Mouse (Mus musculus): ENCODE results near the gene Cnnm4.

Gene Cnnm4

DNA sequence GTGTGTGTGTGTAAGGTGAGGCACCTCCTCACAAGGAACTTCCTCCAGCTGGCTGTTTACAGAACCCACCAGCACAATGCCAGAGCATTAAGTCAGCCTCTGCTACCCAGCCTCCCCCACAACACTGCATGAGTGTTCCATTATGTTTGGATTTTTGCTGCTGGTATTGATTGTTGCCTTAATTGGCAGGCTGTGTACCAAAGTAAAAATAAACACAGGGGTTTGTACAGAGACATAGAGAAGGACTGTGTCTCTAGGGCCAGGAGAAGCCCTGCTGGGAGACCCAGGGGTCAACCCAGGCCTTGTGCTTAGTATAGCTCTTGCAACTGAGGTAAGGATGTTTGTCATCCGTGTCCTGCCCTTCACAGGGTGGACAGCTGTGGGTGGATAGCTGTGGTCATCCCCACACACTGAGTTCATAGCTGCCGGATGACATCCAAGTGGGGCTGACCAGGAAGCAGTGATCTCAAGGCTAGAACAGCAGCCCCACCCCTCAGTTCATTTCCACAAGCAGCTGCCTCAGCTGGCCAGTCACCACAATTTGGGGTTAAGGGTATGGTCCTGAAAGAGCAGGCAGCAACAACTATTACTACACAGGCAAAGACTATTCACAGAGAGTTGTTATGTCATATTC, 1.5 kb upstream of the Cnnm4 start:
- in situ Hi-C loops (cut with MboI; ENCODE audit: unreplicated experiment in 2 of 2), result loop anchor here (5.0 to 10.0 kb wide), 3 partner anchors 103 to 405 kb away; partner anchors contain the start of genes Kansl3 (in 2 of the 2) and Hs6st1 (in 1 of the 2)

DNA sequence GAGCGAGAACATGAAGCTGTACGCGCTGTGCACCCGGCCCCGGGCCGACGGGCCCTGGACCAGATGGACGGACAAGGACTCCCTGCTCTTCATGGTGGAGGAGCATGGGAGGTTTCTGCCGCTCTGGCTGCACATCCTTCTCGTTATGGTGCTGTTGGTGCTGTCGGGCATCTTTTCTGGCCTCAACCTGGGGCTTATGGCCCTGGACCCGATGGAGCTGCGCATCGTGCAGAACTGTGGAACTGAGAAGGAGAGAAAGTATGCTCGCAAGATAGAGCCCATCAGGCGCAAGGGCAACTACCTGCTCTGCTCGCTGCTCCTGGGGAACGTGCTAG, 653 bp downstream of the Cnnm4 start:
- in situ Hi-C loops (cut with MboI; ENCODE audit: unreplicated experiment in 2 of 2), result loop anchor here (5.0 to 10.0 kb wide), 3 partner anchors 105 to 407 kb away; partner anchors contain the start of genes Kansl3 (in 2 of the 2) and Hs6st1 (in 1 of the 2)

DNA sequence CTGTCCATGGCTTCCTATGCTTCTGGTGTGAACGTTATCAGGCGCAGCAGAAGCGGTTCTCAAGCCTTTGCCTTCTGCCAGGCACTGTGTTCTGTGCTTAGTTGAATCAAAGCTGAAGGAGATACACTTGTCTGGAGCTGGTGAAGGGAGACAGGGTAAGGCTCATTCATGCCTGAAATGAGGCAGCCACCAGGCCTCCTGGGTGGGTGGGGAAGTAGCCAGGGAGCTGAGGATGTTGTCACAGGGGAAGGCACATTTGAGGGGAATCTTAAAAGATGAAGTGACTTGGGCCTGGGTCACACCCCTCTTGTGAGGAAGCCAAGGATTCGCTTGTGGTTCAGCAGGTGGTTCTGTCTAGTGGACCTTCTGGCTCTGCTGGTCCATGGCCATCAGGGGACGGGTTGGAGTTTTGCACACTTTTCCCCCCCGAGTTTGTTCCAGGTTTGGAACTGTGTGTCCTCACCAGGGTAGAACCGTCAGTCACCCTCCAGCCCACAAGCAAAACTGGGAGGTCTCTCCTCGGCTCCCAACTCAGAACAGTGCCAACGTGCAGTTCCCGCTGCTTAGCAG, 1.9 kb downstream of the Cnnm4 start:
- in situ Hi-C loops (cut with MboI; ENCODE audit: unreplicated experiment in 2 of 2), result loop anchor here (5.0 to 10.0 kb wide), 3 partner anchors 106 to 408 kb away; partner anchors contain the start of genes Kansl3 (in 2 of the 2) and Hs6st1 (in 1 of the 2)

DNA sequence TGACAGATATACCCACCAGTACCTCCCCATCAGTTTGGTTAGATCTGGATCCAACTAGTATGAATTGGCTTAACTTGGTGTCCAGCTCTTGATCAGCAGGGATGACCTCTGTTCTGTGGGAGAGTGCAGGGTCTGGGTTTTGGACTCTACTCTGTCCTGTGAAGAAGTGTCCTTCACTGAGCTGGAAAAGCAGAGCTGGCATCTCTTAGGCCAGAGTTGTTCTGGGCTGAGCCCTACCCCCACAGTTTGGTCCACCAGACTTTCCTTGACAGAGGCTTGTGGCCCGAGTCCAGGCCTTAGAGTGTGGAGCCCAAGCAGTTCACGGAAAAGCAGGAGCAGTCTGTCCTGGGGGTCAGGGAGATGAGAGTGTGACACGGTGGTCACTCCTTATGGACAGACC, 3.2 kb downstream of the Cnnm4 start:
- in situ Hi-C loops (cut with MboI; ENCODE audit: unreplicated experiment in 2 of 2), result loop anchor here (5.0 to 25.0 kb wide), 4 partner anchors 107 to 1612 kb away; partner anchors contain the start of genes Kansl3 (in 2 of the 2) and Hs6st1 (in 1 of the 2)

DNA sequence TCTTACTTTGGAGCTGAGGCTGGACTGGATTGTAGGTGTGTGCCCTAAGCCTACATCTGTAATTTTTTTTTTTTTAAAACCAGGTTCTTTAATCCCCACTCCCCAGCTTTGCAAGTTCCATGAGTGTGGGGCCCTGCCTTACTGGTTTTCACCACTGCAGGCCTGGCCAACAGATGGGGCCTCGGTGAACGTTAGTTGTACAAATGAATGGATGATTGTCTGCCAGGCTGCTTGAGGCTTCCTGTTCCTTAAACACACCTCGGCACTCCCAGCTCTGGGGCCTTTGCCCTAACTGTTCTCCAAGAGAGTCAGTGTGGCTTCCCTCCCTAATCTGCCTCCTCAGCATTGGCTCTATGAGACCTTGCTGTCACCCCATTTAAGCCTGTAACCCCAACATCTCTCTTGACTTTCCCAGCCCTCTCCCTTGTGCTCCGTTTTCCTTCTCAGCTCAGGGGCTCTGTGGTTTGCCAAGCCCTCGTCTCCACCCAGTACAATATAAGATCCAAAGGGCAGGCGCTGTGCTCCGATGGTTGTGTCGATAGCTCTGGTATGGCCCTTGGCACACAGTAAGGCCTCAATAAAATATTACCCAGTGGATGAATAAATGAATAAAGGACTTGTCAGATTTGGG, 4.2 kb downstream of the Cnnm4 start:
- in situ Hi-C loops (cut with MboI; ENCODE audit: unreplicated experiment in 2 of 2), result loop anchor here in 1 of 2 experiments (10.0 to 25.0 kb wide), 3 partner anchors 111 to 1613 kb away; partner anchors contain the start of genes Hs6st1 and Kansl3

DNA sequence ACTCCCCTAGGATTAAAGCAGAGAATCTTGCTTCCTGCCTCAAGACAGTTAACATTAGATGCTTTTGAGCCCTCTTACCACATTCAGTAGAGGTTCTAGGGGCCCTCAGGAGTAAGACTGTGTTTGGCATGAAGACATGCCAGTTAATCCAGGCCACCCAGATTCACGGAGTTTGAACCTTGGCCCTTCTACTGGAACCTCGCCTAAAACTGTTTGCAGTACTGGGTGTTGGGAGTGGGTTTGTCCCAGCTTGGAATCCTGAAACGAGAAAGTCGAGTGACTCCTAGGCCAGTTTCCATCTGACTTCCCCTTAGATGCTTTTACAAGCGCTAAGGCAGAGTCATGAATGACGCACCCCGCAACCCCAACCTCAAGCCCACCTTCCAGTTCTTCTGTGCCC, 5.0 kb downstream of the Cnnm4 start:
- in situ Hi-C loops (cut with MboI; ENCODE audit: unreplicated experiment in 2 of 2), result loop anchor here in 1 of 2 experiments (10.0 to 25.0 kb wide), 3 partner anchors 112 to 1614 kb away; partner anchors contain the start of genes Hs6st1 and Kansl3

DNA sequence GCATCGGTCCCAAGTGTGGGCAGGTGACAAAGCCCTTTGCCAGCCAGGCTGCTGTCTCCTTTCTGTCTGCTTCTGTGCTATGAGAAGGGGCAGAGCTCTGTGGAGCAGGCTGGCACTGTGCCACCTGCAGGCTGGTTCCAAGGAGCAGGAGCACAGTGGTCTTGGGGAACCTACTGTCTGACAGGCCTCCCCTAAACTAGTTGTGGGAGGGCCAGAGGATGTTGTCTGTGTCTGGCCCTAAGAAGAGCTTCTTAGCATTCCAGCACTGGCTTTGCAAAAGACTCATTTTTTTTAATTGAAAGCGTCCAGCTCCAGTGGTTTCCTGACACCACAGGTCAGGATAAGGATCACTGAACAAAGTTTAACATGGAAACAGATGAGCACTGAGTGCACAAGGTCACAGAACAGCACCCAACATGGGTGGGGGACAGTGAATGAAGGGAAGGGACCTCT, 6.9 kb downstream of the Cnnm4 start:
- in situ Hi-C loops (cut with MboI; ENCODE audit: unreplicated experiment in 2 of 2), result loop anchor here in 1 of 2 experiments (10.0 to 25.0 kb wide), 3 partner anchors 114 to 1616 kb away; partner anchors contain the start of genes Hs6st1 and Kansl3

DNA sequence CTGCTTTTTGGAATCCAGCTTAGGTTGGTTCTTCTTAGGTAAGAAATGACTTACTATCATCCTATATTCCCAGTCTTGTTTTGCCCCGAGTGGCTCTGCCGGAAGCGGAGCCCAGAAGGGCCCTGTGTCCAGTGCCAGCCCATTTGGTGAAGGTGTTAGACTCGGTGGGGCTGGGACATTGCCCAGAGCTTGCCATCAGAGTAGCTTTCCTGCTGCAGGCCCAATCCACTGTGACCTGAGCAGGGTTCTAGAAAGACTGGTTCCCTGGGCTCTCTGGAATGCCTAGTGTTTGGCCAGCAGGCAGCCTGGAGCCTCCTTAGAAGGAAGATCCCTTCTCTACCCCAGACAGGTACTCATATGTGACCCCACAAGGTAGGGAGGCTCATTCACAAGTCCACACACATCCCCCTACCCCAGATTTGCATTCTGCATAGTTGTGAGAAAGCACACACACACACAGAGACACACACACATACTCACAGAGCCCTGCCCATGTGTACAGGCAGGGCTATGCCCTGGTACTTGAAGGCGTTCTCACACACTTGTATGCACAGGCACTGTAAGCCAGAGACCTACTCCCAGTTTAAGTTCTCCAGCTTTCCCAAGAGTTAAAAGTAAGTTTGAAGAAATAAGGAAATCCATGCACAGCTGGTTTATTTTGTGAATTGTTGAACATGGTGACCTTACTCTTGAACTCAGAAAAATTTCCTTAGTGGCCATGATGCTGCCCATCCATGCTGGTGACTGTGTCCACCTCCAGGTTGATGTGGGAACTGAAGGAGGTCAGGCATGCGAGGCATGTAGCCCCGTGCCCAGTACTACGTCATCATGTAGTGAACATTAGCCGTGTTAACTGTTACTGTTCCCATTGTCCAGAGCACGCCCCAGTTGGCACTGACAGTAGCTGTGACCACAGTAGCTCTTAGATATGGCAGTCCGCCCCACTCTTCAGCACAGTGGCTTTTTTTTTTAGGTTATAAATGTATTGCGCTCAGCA, 8.8 kb downstream of the Cnnm4 start:
- in situ Hi-C loops (cut with MboI; ENCODE audit: unreplicated experiment in 2 of 2), result loop anchor here in 1 of 2 experiments (10.0 to 25.0 kb wide), 3 partner anchors 115 to 1618 kb away; partner anchors contain the start of genes Hs6st1 and Kansl3

DNA sequence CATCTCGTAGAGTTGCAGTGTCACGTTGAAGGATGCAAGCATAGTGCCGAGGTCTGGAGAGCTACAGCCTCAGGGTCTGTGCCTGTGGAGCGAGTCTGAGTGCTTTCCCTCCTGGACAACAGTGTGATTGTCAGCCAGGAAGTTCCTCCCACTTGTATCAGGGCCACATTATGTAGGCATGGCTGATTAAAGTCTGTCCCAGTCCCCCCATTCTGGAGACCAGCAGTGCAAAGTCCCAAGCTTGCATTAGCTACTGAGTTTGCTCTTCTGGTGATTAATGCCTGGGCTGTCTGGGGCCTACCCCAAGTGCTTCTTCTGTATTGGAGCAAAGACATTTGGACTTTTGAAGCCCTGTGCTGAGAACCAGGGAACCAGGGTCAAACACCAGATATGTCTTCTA, 12.4 kb downstream of the Cnnm4 start:
- in situ Hi-C loops (cut with MboI; ENCODE audit: unreplicated experiment in 2 of 2), result loop anchor here in 1 of 2 experiments (25.0 kb wide), 1 partner anchor 1622 kb away; no protein-coding TSS in a partner anchor

DNA sequence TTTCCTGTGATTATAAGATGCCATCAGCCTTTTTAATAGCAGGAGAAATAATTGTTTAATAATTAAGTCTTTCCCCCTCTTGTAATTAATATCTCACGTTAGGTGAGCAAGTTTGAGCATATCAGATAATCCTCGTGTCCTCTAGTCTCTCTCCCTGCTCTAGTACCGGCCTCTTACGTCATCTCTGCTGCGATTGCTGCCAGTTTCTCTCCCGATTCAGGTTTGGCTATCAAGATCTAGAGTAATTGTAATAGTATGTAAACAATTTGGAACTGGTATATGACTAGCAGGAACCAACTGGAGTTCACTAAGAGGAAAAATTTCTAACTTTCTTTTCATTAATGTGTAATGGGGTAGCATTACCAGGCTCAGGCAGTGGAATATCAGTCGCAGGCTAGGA, 13.7 kb downstream of the Cnnm4 start:
- in situ Hi-C loops (cut with MboI; ENCODE audit: unreplicated experiment in 2 of 2), result loop anchor here in 1 of 2 experiments (25.0 kb wide), 1 partner anchor 1623 kb away; no protein-coding TSS in a partner anchor

DNA sequence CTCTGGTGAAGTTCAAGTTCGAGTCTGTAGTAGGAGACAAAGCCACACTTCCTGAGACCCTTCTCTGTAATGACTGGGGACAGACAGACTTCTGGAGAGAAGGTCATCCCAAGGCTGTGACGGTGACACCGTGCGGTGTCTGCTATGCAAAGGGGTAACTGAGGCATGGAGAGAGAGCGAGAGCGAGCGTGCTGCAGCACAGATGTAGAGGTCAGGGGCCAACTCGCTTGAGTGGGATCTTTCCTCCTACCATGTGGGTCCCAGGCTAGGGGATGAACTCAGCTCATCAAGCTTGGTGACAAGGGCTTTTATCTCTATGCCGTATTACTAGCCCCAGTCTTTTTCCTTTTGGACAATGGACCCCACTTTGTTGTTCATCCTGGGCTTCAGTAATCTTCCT, 15.7 kb downstream of the Cnnm4 start:
- in situ Hi-C loops (cut with MboI; ENCODE audit: unreplicated experiment in 2 of 2), result loop anchor here in 1 of 2 experiments (25.0 kb wide), 1 partner anchor 1625 kb away; no protein-coding TSS in a partner anchor

DNA sequence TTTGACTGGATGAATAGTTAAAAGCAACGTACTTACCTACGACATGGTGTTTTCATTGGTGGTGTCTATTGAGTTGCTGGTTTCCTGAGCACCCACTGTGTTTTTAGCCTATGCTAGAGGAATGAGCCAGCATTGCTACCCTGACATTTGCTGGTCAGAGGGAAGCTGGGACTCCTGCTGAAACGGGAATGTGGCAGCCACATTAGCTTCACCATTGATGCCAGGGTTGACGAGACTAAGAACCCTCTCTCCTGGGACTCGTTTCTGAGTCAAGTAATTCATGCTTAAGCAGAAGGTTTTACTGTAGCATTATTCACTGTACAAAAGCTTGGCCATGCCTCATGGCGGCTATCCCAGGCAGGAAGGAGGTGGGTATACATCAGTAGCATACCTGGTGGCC, 18.2 kb downstream of the Cnnm4 start:
- in situ Hi-C loops (cut with MboI; ENCODE audit: unreplicated experiment in 2 of 2), result loop anchor here in 1 of 2 experiments (25.0 kb wide), 1 partner anchor 1627 kb away; no protein-coding TSS in a partner anchor

DNA sequence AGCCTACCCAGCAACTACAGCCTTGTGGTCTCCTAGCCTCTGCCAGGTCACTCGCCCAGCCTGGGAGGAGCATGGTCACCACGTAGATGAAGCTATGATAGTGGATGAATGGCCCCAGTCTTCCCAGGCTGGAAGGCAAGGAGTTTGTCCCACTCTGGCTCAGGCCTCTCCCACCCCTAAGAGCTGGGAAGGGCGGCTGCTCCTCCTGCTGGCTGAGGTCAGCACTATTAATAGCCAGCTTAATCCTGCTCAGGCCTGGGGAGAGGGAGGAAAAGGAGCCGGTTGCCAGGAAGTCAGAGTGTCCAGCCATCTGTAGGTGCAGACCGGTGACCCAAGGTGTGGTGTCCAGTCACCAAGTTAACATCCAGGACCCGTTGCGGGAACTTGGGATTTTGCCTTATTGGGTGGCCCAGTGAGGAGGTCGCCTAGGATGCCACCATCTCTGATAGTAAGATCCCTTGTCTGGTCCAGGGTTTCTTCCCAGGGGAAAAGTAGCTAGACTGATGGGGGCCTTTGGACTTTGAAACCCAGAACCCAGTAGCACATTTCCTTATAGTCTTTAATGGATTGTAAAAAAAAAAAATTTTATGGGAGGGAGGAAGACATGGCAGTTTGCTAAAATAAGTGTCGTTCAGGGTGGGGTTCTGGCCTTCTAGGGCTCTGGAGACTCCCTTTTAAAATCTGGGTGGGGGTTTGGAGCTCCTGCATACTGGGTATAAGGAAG, 21.2 kb downstream of the Cnnm4 start:
- in situ Hi-C loops (cut with MboI; ENCODE audit: unreplicated experiment in 2 of 2), result loop anchor here in 1 of 2 experiments (25.0 kb wide), 1 partner anchor 1630 kb away; no protein-coding TSS in a partner anchor

DNA sequence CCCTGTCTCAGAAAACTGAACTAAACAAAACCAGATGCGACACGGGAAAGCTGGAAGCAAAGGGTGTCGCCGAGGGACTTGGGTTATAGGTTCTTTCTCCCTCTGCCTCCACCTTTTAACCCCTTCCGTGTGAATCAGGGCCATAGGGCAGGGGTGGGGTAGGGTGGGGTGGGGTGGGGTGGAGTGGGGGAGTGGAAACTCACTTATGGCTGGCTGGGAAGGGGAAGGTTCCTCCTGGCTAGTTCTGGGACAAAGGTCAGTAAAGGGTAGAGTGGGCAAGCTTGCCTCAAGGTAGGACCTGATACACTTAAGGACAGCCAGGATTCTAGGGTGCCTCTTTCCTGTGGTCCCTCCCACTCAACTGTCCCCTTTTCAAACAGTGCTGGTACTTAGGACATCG, 21.9 kb downstream of the Cnnm4 start:
- in situ Hi-C loops (cut with MboI; ENCODE audit: unreplicated experiment in 2 of 2), result loop anchor here in 1 of 2 experiments (25.0 kb wide), 1 partner anchor 1631 kb away; no protein-coding TSS in a partner anchor

DNA sequence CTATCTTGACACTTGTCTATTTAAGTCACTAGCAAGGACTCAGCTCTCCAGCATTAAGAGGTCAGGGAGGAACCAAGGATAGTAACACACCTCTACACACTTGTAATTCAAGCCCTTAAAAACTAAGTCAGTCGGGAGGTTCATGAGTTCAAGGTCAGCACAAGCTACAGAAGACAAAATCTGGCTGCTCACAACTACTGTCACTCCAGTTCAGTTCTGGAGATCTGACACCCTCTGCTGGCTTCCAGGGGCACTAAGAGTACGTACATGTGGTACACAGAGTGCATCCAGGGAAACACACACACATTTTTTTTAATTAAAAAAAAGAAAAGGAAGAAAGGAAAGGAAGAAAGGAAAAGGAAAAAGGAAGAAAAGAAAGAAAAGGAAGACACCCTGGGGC, 25.3 kb downstream of the Cnnm4 start:
- in situ Hi-C loops (cut with MboI; ENCODE audit: unreplicated experiment in 2 of 2), result loop anchor here in 1 of 2 experiments (25.0 kb wide), 1 partner anchor 1634 kb away; no protein-coding TSS in a partner anchor

DNA sequence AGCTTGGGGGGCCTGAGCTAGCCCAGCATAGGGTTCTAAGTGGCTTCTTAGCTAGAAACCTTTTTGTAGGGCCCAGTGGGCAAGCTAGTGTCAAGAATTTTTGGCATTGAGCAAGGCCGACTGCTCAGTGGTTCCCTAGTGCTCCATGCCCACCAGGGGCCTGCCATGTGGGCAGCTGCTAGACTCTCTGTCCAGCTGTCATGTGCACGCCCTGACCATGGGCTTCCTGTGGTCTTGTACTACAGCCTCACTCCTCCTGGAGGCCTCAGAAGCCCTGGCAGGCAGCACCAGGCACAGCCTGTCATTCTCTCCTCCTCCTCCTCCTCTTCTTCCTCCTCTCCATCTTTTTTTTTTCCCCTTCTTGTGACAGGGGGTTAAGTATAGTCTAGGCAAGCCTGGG, 25.9 kb downstream of the Cnnm4 start:
- in situ Hi-C loops (cut with MboI; ENCODE audit: unreplicated experiment in 2 of 2), result loop anchor here in 1 of 2 experiments (25.0 kb wide), 1 partner anchor 1635 kb away; no protein-coding TSS in a partner anchor

DNA sequence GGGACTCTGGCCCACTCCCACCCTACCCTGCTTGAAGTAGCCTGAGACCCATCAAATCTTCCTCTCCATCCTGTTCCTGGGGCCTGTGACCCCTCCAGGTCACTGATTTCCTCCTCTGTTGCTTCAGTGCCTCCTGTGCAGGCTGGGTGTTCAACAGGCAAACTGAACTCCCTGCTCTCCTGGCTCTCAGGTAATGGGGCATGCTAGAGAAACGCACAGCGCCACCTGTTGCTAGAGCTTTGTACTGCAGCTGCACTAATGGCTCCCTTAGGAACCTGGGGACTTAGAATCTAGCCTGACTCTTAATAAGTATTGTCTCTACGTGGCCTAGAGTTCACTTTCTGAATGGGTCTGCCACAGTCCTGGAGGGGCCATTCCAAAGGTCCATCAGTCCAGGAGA, 29.8 kb downstream of the Cnnm4 start:
- in situ Hi-C loops (cut with MboI; ENCODE audit: unreplicated experiment in 2 of 2), result loop anchor here (5.0 to 10.0 kb wide), 2 partner anchors 59 to 176 kb away; no protein-coding TSS in a partner anchor

DNA sequence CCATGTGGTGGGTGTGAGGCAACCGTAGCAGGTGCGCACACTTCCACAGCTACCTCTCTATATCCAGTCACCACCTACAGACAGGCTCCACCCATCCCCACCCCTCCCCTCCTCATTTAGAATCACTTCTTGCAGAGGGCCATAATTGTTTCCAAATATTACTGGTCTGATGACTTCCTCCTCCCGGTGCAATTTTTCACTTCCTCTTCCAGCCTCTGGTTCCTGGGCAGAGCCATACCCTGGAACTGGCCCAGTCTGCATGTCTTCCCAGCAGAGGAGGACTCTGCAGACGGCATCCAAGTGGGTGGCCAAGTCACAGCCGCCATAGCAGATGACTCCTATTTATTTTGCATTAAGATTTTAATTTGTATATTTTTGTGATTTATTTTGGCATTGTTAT, 36.8 kb downstream of the Cnnm4 start:
- in situ Hi-C loops (cut with MboI; ENCODE audit: unreplicated experiment in 2 of 2), result loop anchor here in 1 of 2 experiments (10.0 kb wide), 1 partner anchor 183 kb away; no protein-coding TSS in a partner anchor
